Mouse (Mus musculus) fibroblast of lung, adult 2 months (primary cell): ENCODE measurements around the gene Tex19.1.
"Not testable (repeated sequence)": the region's sequence is repeated elsewhere in the genome, so short reads cannot be mapped to it uniquely, and the experiment has no call there.

Source experiments
- DNase-seq: peaks from one replicate; pipeline ENCODE4 v3.0.0-alpha.2; 2011; ENCODE audit warnings: low read depth

Gene Tex19.1

DNA sequence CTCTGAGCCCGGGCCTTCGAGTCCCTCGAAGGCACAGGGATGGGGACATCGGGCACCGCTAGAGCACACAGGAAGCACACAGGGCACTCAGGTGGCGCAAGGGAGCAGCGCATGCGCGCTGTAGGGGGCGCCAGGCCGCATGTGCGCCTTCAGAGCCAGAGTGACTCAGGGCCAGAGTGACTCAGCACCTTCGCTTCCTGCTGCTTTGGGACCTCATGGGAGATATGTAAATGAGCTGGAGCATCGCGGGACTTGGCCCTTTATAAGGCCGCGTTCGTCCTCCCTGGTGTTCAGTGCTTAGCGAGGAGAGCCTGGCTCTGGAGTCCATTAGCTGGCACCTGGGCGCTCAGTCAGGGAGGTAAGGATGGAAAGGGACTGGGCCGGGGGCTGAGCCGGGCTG, at the start of gene Tex19.1:
TSS of gene Tex19.1 (plus strand) at position 279 of the 400 bp plus-strand sequence.
- DNase-seq, result no peak

DNA sequence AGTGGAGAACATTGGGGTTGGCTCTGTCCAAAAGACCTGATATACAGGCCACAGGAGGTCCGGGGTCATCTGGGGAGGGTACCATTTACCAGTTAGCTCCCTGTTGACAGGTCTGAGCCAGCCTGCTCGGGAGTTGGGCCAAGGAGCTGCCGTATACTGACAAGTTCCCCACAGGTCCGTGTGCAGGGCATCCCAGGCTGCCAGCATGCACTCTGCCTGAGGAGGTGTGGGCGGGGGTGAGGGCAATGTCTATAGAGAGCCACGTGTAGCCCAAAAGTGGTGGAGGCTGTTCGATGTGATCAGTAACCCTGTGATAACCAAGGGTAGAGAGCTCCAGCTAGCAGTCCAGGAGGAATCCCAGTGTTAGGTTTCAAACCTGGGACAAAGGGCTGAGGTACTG, 46.2 kb upstream of the Tex19.1 start:
- DNase-seq, result no peak

DNA sequence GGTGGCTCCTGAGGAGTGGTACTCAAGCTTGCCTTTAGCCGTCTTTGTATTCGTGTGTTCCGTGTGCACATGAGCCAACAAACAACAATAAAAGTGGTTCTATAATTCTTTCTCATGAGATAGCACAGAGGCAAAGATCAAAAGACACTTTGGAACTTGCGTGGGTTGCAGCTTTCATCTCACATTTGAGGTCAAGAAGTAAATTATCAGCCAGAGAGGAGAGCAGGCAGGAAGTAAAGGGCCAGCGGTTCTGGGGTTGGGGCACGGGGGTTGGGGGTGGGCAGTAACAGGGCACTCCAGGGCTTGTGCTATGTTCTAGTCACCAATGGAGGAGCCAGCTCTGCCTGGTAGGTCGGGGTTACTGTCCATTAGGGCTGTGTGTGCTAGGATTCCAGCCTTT, 45.3 kb upstream of the Tex19.1 start:
- DNase-seq, result no peak

DNA sequence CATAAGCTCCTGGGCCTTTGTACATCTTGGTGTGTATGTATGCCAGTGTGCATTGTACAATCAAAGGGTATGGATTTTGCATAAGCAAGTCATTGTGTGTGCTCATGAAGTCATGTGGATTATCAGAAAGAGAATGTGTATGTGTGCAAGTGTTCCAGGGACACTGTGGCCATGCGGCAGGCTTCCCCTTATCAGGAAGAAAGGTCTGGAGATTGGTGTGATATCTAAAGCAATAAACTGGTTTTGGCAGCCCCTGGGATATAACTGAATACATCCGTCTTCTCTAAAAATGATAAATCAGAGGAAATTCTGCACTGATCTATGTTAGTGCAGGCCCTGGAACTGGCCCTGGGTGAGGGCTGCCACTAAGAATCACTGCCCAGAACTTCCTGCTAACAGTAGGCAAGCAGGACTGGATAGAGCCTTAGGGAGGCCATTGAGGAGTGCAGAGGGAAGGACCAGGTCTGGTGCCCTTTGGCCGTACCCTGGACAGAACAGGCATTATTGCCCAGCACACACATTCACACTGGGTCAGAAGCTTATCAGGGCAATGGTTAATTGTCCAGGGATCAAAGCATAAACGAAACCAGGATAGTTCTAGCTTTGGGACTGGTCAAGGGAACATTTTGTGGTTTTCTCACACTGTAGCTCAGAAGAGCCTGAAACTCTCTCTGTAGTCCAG, 44.7 kb upstream of the Tex19.1 start:
- no peak for DNase-seq

DNA sequence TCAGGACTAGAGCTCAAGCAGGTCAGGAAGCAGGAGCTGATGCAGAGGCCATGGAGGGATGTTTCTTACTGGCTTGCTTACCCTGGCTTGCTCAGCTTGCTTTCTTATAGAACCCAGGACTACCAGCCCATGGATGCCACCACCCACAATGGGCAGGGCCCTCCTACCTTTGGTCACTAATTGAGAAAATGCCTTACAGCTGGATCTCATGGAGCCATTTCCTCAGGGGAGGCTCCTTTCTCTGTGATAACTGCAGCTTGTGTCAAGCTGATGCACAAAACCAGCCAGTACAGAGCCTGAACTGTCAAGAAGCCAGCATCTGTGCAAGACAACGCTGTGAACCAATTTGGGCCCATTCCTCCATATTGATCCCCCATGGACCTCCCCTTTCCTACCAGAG, 38.7 kb upstream of the Tex19.1 start:
- not testable (repeated sequence) for DNase-seq

DNA sequence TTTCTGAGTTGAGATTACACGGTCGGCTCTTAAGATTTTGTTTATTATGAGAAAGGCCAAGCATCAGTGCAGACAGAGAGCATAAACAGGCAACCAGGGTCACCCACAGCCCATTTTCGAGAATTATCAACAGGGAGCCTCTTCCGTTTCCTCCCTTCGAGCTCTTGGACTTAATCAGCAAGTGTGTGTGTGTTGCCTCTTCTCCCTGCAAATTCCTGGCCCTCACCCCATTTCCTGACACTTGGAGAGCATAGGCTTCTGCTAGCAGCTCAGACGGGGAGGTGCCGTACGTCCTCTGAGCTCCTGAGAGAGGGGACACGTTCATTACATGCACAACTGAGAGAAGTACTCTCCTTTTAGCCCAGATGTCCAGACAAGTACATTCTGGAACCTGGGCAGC, 37.9 kb upstream of the Tex19.1 start:
- DNase-seq, result no peak

DNA sequence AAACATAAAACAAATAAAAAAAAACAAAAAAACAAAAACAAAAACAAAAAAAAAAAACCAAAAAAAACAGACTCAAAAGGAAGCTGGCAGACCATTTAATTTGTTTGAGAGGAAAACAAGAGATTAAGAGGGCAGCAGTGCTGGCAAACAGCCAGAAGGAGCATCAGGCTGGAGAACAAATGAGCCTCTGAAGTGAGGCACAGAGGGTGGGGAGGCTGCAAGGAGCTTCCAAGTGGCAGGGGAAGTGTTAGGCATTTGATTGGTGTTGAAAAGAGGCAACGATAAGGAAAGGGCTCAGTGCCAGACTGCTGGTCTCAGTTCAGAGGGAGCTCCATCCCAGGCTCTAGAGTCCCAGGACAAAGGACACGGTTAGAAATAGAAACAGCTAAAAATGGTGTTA, 36.0 kb upstream of the Tex19.1 start:
- no peak for DNase-seq

DNA sequence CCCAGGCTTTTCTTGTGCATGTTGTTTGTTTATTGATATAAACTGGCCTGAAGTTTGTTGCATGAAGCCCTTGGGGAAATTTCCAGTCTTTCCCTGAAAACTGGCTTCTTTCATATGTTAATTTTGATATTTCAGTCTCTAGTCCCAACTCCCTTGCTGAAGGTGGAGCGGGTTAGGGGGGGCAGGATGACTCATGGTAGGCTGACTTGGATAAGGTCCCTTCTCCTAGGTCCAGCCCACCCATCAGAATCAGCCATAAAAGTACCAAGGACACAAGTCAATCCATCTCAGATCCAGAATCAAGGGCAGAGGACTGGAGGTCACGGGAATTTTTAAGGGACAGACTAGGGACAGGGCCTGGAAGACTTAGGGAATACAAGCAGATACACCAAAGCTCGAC, 34.9 kb upstream of the Tex19.1 start:
- DNase-seq, result no peak

DNA sequence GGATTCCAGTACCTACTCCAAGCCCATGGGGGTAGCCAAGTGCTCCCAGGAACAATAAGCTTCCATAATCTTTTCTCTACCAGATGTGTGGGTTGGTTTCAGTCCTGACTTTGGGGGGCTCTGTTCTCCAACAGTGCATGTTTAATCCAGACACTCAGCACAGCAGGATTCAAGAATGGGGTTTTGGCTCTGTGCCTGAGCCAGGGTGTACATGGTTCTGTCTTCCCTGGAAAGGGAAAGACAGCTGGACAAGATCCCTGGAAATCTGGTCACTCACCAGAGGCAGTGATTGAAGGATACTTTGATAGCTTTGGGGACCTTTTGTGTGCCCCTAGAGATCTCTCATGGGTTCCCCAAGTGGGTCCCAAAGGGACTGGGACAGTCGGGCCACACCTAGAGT, 34.3 kb upstream of the Tex19.1 start:
- DNase-seq, result no peak

DNA sequence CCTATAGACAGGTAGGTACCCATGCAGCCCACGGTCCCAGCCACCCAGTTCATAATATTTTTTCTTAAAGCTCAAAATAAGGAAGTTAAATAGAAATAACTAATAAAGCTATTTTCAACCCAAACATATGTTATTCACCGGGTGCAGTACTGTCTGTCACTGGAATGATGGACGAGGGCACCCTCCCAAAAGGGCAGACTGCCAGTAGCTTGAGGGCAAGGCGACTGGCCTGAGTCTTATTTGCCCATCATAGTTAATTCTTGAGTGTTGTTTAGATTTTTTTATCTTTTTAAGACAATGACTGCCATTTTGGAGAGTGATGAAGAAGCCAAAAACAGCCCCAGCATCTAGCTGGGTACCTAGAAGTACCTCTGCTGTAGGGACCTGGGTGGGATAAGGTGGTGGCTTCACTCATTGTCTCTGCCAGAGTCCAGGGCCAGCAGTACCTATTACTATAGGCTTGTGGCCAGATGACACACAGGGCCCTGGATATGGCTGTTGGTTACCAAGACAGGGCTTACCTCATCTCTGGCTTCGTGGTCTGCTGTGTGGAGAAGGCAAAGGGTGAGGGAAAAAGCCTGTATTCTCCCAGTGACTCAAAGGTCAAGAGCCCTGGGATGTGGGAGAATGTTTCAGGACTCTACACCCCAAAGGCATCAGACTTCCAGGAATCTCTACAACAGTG, 33.7 kb upstream of the Tex19.1 start:
- no peak for DNase-seq

DNA sequence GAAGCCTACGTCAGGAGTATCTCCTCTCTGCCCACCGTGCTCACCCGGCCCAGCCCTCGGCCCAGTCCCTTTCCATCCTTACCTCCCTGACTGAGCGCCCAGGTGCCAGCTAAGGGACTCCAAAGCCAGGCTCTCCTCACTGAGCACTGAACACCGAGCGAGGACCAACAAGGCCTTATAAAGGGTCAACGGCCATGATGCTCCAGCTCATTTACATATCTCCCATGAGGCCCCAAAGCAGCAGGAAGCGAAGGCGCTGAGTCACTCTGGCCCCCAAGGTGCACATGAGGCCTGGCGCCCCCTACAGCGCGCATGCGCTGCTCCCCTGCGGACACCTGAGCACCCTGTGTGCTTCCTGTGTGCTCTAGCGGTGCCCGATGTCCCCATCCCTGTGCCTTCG, 27.8 kb upstream of the Tex19.1 start:
- DNase-seq, result no peak

DNA sequence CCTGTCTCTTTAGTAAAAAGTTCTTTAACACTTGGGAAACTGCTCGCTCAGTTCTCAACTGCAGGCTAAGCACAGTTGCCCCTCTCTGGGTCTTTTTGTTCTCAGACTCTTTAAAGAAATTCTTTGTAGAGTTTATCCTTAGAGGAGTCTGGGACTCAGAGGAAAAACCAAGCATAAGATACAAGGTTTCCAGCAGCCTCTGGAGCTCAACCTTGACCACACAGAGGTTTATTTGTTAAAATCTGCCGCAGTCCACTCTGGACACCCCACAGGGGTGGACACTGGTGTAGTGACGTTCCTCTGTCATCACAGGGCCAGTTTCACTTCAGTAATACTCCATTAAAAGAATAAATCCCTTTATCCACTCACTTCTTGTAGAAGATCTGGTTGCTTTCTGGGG, 27.4 kb upstream of the Tex19.1 start, which contains the start of gene Tex19.2:
TSS of gene Tex19.2 (minus strand) at position 101 of the 400 bp plus-strand sequence.
- no peak for DNase-seq

DNA sequence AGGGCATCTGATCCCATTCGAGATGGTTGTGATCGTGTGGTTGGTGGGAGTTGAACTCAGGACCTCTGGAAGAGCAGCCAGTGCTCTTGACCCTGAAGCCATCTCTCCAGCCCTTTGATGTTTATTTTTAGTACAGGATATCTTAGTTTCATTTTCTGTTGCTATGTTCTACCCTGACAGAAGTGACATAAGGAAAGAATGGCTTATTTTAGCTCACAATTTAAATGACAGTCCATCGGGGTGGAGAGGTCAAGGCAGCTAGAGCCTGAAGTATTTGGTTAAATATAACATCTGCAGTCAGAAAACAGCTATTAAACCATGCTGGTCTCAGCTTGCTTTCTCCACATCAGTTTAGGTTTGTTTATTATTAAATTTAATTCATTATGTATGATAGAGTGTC, 24.8 kb upstream of the Tex19.1 start:
- no peak for DNase-seq

DNA sequence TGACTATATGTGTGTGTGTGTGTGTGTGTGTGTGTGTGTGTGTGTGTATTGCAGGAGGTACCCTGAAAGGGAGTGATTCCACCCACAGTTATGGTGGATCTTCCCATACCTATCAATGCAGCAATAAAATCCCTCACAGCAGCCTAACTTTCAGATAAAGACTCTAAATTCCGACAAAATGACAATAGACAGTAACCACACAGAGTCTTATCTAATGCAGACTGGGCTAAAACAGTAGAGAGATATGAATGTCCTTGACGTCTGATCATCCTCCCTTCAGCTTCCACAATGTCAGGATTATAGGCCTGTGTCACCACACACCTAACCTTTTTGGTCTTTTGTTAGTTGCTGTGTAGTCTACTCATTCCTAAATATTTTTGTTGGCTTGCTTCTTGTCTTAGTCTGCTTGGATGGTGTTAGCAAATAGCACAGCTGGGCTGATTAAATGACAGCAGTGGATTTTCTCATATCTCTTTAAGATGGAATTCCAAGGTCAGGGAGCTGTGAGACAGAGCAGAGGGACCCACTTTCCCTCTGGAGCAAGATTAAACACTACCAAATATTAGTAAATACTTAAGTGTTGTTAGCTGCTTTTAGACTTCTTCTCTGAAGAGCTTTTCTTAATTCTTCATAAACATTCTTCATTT, 23.8 kb upstream of the Tex19.1 start:
- DNase-seq, result no peak

DNA sequence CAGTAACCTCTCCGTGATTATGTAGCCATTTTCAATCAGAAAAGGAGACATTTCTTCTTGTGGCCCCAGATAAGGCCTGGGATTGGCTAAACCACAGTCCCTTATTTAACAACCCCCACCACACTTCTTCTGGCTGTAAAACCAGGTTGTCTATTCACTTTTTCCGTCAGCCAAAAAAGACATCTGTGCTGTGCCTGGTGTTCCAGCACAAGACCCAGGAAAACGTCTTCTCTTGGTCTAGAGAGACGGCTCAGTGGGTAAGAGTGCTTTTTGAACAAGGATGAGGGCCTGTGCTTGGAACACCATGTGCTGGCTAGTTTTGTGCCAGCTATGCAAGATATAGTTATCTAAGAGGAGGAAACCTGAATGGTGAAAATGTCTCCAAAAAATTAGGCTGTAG, 22.5 kb upstream of the Tex19.1 start:
- DNase-seq, result no peak

DNA sequence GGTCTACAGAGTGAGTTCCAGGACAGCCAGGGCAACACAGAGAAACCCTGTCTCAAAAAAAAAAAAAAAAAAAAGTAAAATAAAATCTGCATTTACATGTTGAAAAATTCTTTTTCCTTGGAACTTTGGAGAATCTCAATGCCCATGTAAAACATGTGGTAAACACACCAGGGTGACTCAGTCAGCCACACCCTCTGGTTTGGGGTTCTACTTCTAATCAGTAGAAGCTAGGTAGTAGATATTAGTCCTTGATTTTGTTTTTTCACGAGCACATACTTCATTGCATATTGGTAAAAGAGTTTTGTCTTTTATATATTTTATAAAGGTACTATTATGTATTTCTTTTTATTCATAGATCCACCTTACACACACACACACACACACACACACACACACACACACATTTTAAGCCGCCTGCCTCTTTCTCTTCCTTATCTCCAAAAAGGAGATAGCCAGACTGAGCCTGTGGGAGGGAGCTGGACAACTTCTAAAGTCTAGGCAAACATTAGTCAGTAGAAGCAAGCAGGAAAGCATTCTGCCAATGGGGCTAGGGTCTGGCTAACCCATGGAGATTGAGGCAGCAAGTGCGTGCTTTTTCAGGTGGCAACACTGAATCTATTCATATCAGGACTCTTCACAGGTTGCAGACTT, 20.3 kb upstream of the Tex19.1 start:
- no peak for DNase-seq

DNA sequence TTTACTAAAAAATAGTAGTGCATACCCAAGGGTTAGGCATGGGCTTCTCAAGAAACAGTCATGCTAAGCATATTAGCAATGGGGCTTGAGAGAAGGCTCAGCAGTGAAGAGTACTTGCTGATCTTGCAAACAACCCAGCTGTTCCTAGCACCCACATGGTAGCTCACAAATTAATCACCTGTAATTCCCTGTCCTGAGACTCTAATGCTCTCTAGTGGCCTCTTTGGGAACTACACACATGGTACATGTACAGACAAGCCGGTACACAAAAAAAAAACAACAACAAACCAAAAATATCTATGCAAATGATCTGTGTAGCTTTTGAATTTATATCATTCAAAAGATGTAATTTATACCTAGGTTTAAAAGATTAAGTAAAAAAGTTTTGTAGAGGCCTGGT, 19.5 kb upstream of the Tex19.1 start:
- no peak for DNase-seq

DNA sequence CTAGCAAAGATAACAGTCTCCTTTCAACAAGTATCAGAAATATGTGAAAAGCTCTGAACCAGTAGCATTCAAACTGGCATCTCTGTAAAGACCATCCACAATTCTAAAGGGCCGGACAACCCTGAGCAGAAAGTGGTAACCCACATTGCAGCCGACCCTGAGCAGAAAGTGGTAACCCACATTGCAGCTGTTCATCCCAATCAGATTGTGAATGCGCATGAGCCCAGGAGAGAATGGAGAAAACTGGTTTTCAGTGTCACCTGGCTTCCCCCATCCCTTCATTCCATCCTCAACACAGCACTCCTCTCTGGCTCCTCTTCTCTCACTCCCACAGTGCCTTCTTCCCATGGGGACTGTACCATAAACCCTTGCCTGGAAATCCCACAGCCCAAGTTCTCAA, 18.5 kb upstream of the Tex19.1 start:
- DNase-seq, result no peak

DNA sequence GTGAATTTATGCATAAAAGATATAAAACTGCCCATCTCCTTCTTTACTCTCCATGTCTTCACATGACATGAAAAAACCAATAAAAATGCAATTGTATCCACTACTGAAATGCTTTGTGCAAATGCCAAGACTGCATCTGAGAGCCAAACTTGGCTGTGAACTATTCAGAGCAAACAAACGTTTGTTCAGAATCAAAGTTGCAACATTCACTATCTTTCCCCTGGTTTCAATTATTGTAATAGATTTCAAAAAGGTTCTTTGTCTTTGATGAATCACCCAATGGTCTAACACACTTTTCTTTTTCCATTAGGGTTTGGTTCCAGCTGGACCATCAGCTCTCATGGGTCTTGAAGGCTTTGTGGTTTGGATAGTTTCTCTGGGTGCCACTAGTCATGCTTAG, 16.3 kb upstream of the Tex19.1 start:
- DNase-seq, result peak; percentile 93

DNA sequence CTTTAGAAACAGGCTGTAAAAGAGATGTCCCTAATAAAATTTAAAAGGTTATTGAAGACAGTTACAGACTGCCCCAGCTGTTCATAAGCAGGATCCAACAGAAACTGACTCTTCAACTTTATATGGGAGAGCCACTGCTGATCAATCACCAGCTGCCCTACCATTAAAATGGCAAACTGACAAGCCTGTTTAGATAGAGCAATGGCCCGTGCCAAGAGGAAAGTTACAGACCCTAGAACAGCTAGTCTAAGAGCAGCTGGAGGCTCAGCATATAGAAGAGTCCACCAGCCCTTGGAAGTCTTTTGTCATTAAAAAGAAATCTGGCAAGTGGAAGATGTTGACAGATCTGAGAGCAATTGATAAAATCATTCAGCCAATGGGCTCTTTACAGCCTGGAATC, 11.3 kb upstream of the Tex19.1 start:
- DNase-seq, result no peak

DNA sequence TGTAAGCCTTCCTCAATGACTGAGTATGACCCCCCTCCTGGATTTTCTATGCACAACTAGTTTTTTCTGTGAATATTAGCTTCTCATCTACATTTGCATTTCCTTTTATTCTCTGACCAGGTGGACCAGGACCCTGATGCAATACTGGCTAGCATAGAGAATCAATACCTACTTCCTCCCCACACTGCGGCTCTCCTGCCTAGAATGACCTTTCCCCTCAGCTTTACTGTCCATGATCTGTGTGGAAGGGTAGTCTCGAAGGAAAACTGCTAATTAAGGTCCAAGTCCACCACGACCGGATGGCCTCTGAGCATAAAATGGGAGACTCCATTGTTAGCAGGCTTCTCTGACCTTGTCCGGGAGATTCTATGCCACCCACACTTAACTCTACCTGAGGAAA, 8.3 kb upstream of the Tex19.1 start:
- no peak for DNase-seq

DNA sequence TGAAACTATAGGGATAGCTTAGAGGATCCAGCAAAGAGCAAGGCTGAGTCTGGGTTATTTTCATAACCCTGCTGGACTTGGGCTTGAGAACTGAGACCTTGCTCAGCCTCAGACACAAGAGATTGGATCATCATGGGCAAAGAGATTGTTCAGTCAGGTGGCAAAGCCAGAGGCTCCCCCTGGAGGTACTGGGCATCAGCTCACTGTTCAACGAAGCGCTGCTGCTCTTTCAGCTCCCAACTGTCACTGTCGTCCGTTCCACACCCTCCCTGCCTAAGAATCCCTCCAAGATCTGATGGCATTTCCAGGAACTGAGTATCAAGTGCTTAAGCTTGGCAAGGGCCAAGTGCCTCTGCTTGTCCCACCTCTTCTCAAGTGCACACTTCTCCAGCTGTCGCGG, 7.2 kb upstream of the Tex19.1 start:
- DNase-seq, result no peak
